Mouse (Mus musculus) CH12.LX (cell line): ENCODE data around the gene 1700018B08Rik. TPM values are rescaled to one million over a fixed set of nuclear protein-coding genes. Genes with fewer than 3 reads are reported as not detected.

ENCODE experiments used
- DNase-seq: peaks from one replicate; pipeline ENCODE4 v3.0.0-alpha.2; 2013; ENCODE audit errors: extremely low read depth
- H3K27ac ChIP-seq: 2 replicates; pipeline ENCODE4 v1.5.1; 2012; ENCODE audit warnings: low read depth, mild to moderate bottlenecking, control low read depth, moderate library complexity; ENCODE audit not compliant: insufficient read depth
- H3K27me3 ChIP-seq: replicated peaks from 2 replicates; pipeline ENCODE3; 2012; ENCODE audit warnings: inconsistent platforms
- H3K36me3 ChIP-seq, 2 experiments: replicated peaks in 1 of 2; 2 replicates each; pipeline versions ENCODE3 to v1.6.1; 2012; ENCODE audit warnings: inconsistent platforms in 1 of 2, low read length in 1 of 2, mild to moderate bottlenecking in 1 of 2, mixed read lengths in 1 of 2, moderate library complexity in 1 of 2; ENCODE audit not compliant: control insufficient read depth in 1 of 2, insufficient read depth in 1 of 2
- H3K4me1 ChIP-seq, 2 experiments: 2 replicates each; pipeline ENCODE4 v1.6.1; 2012; ENCODE audit warnings: inconsistent platforms in 1 of 2, moderate library complexity in 1 of 2; ENCODE audit not compliant: insufficient read depth in 2 of 2, control insufficient read depth in 1 of 2
- H3K4me2 ChIP-seq: 2 replicates; pipeline ENCODE4 v1.6.1; 2012; ENCODE audit warnings: low read depth, mild to moderate bottlenecking, control low read depth; ENCODE audit not compliant: poor library complexity, insufficient read depth, severe bottlenecking
- H3K4me3 ChIP-seq, 3 experiments: fragments of 150-350 bp in 1 of 3; sonication (generic) in 1 of 3; replicated peaks in 1 of 3; 2 replicates each; pipeline versions ENCODE3 to v1.5.1; 2011 to 2012; ENCODE audit warnings: low read depth in 2 of 3, low read length in 2 of 3, mild to moderate bottlenecking in 2 of 3, moderate library complexity in 2 of 3, control low read depth in 1 of 3, improper control_type of control experiment in 1 of 3, inconsistent platforms in 1 of 3, mixed read lengths in 1 of 3; ENCODE audit not compliant: poor library complexity in 1 of 3
- H3K79me2 ChIP-seq: replicated peaks from 2 replicates; pipeline ENCODE4 v1.6.1; 2012; ENCODE audit warnings: mild to moderate bottlenecking, moderate library complexity; ENCODE audit not compliant: control insufficient read depth, poor library complexity, insufficient read depth, severe bottlenecking; ENCODE audit errors: extremely low read depth
- H3K9ac ChIP-seq: 2 replicates; pipeline ENCODE4 v1.6.1; 2012; ENCODE audit warnings: low read depth, mild to moderate bottlenecking, control low read depth, moderate library complexity; ENCODE audit not compliant: insufficient read depth
- H3K9me3 ChIP-seq: replicated peaks from 2 replicates; pipeline ENCODE3; 2012; ENCODE audit warnings: low read length, inconsistent platforms, mixed read lengths
- BHLHE40 ChIP-seq: IDR thresholded peaks from 2 replicates; pipeline ENCODE4 v1.6.1; 2011; ENCODE audit warnings: mild to moderate bottlenecking, low read depth, low read length, improper control_type of control experiment
- CHD1 ChIP-seq: IDR thresholded peaks from 2 replicates; pipeline ENCODE4 v1.6.1; 2012; ENCODE audit warnings: low read depth, low read length, improper control_type of control experiment, inconsistent platforms
- CHD2 ChIP-seq: IDR thresholded peaks from 2 replicates; pipeline ENCODE4 v1.6.1; 2011; ENCODE audit warnings: low read length, improper control_type of control experiment
- E2F4 ChIP-seq: IDR thresholded peaks from 2 replicates; pipeline ENCODE4 v1.6.1; 2011; ENCODE audit warnings: low read depth, low read length, improper control_type of control experiment; ENCODE audit not compliant: insufficient replicate concordance
- ELF1 ChIP-seq: IDR thresholded peaks from 2 replicates; pipeline ENCODE4 v1.6.1; 2014; ENCODE audit warnings: low read depth, mild to moderate bottlenecking, inconsistent platforms, low read length, improper control_type of control experiment
- EP300 ChIP-seq: IDR thresholded peaks from 2 replicates; pipeline ENCODE4 v1.6.1; 2011; ENCODE audit warnings: low read length, improper control_type of control experiment
- ETS1 ChIP-seq: conservative IDR thresholded peaks from 2 replicates; pipeline ENCODE4 v1.6.1; 2012; ENCODE audit warnings: low read depth, mild to moderate bottlenecking, inconsistent platforms, low read length, improper control_type of control experiment, moderate library complexity
- GABPA ChIP-seq: IDR thresholded peaks from 2 replicates; pipeline ENCODE4 v1.6.1; 2012; ENCODE audit warnings: low read depth, low read length, improper control_type of control experiment, inconsistent platforms; ENCODE audit not compliant: insufficient replicate concordance
- HCFC1 ChIP-seq: IDR thresholded peaks from 2 replicates; pipeline ENCODE4 v1.6.1; 2012; ENCODE audit warnings: low read depth, mild to moderate bottlenecking, inconsistent platforms, low read length, improper control_type of control experiment
- IRF4 ChIP-seq: IDR thresholded peaks from 2 replicates; pipeline ENCODE4 v1.6.1; 2014; ENCODE audit warnings: low read depth, mild to moderate bottlenecking, inconsistent platforms, low read length, improper control_type of control experiment
- KAT2A ChIP-seq: IDR thresholded peaks from 2 replicates; pipeline ENCODE4 v1.6.1; 2012; ENCODE audit warnings: low read length, improper control_type of control experiment, inconsistent platforms; ENCODE audit not compliant: insufficient replicate concordance
- MAX ChIP-seq: IDR thresholded peaks from 2 replicates; pipeline ENCODE4 v1.6.1; 2011; ENCODE audit warnings: low read length, improper control_type of control experiment
- MAZ ChIP-seq: IDR thresholded peaks from 2 replicates; pipeline ENCODE4 v1.6.1; 2012; ENCODE audit warnings: low read depth, mild to moderate bottlenecking, inconsistent platforms, low read length, improper control_type of control experiment, moderate library complexity
- MYC ChIP-seq: IDR thresholded peaks from 2 replicates; pipeline ENCODE4 v1.6.1; 2011; ENCODE audit warnings: low read depth, mild to moderate bottlenecking, improper control_type of control experiment, low read length
- PAX5 ChIP-seq: IDR thresholded peaks from 2 replicates; pipeline ENCODE4 v1.6.1; 2012; ENCODE audit warnings: low read length, inconsistent platforms, mixed read lengths
- SIN3A ChIP-seq: IDR thresholded peaks from 2 replicates; pipeline ENCODE4 v1.6.1; 2012; ENCODE audit warnings: low read length, improper control_type of control experiment, inconsistent platforms
- SMC3 ChIP-seq: IDR thresholded peaks from 2 replicates; pipeline ENCODE4 v1.6.1; 2011; ENCODE audit warnings: low read depth, low read length, improper control_type of control experiment
- TCF12 ChIP-seq: IDR thresholded peaks from 2 replicates; pipeline ENCODE4 v1.6.1; 2014; ENCODE audit warnings: low read depth, mild to moderate bottlenecking, inconsistent platforms, low read length, improper control_type of control experiment
- ZMIZ1 ChIP-seq: IDR thresholded peaks from 2 replicates; pipeline ENCODE4 v1.6.1; 2012; ENCODE audit warnings: low read depth, mild to moderate bottlenecking, inconsistent platforms, low read length, improper control_type of control experiment
- ZNF384 ChIP-seq: IDR thresholded peaks from 2 replicates; pipeline ENCODE4 v1.6.1; 2012; ENCODE audit warnings: low read depth, low read length, improper control_type of control experiment, inconsistent platforms
- dilution Hi-C: fragments of 300-500 bp; cut with MboI; formaldehyde crosslinking; loops from 2 replicates; pipeline ENCODE4 v1.14.3; 2020; ENCODE audit warnings: low sequenced_read_pairs; ENCODE audit not compliant: extremely low pct_unique_long_range_greater_than_20kb, extremely low pct_ligation_motif_present
- in situ Hi-C: fragments of 300-500 bp; cut with MboI; formaldehyde crosslinking; loops from 3 replicates; pipeline ENCODE4 v1.14.3; 2019; ENCODE audit warnings: low sequenced_read_pairs, low pct_ligation_motif_present, low pct_unique_long_range_greater_than_20kb, mixed read lengths
- polyA plus RNA-seq: library from polyadenylated mRNA; unstranded; fragments of >175 nt; gene quantifications from 2 replicates; pipeline ENCODE4 v1.2.1, GENCODE M21; 2012; ENCODE audit warnings: low read depth; ENCODE audit not compliant: insufficient read length
- total RNA-seq, 2 experiments: library from RNA; depleted of rRNA; stranded (reverse); fragments of 300-350 nt in 1 of 2; fragments of >200 nt in 1 of 2; gene quantifications; 2 replicates each; pipeline ENCODE4 v1.2.3; 2012 to 2014

The 1700018B08Rik gene
- total and polyA plus RNA-seq, 3 experiments, result not detected

- Histone ChIP-seq H3K27ac (no peak overlapping the region), H3K9me3 (no peaks in the 10 kb centered on the region), H3K27me3 (peaks cover 78% of the 10 kb centered on the region)
- TF ChIP-seq CHD1, result no peak
- no peak for TF ChIP-seq MYC
- TF ChIP-seq PAX5, result no peak
- no peak for TF ChIP-seq CHD2
- TF ChIP-seq ETS1, result no peak
- 0 out of 2 replicates have a peak, but pooled peaks have one; percentile 8 for TF ChIP-seq ELF1
- TF ChIP-seq, all 38 proteins: peak for 1
- no peak overlapping the region for H3K4me2 ChIP-seq
- in situ Hi-C loops (loop anchor here (5.0 kb wide), 2 partner anchors 114 to 399 kb away; no protein-coding TSS in a partner anchor), dilution Hi-C loops (no loop called here)
- no peak for DNase-seq
- H3K79me2 ChIP-seq, result no peaks in the 10 kb centered on the region
- H3K4me1 ChIP-seq, result no peaks in the 10 kb centered on the region
- no peak overlapping the region for H3K4me3 ChIP-seq
- no peaks in the 10 kb centered on the region for H3K36me3 ChIP-seq
- no peak overlapping the region for H3K9ac ChIP-seq
Measured at GRCm38 (mm10) chr8:121511751-121512150, 32.4 kb downstream of the 1700018B08Rik start.

GRCm38 (mm10) chr8:121497621-121498020 lies 46.5 kb downstream of the 1700018B08Rik start:
- in situ Hi-C loops, result no loop called here
- dilution Hi-C loops, result no loop called here
- DNase-seq, result no peak
- no peak overlapping the region for H3K4me2 ChIP-seq
- H3K4me3 ChIP-seq, result no peak overlapping the region
- TF ChIP-seq HCFC1, result no peak
- no peak for TF ChIP-seq ZMIZ1
- TF ChIP-seq ZNF384, result no peak
- no peak for TF ChIP-seq E2F4
- no peak for TF ChIP-seq SMC3
- TF ChIP-seq SIN3A, result no peak
- TF ChIP-seq KAT2A, result no peak
- TF ChIP-seq GABPA, result no peak
- no peak for TF ChIP-seq BHLHE40
- TF ChIP-seq MAX, result no peak
- TF ChIP-seq EP300, result no peak
- no peak for TF ChIP-seq IRF4
- no peak for TF ChIP-seq TCF12
- no peak for TF ChIP-seq MAZ
- H3K79me2 ChIP-seq, result no peaks in the 10 kb centered on the region
- H3K4me1 ChIP-seq, result no peaks in the 10 kb centered on the region
- peaks cover 2% of the 10 kb centered on the region for H3K9me3 ChIP-seq
- H3K27ac ChIP-seq, result no peak overlapping the region
- no peak overlapping the region for H3K9ac ChIP-seq
- peaks cover 83% of the 10 kb centered on the region for H3K27me3 ChIP-seq
- H3K36me3 ChIP-seq, result no peaks in the 10 kb centered on the region
